Comparison of ENCODE assay signal across 18 mouse cellular contexts in the genomic region with DNA sequence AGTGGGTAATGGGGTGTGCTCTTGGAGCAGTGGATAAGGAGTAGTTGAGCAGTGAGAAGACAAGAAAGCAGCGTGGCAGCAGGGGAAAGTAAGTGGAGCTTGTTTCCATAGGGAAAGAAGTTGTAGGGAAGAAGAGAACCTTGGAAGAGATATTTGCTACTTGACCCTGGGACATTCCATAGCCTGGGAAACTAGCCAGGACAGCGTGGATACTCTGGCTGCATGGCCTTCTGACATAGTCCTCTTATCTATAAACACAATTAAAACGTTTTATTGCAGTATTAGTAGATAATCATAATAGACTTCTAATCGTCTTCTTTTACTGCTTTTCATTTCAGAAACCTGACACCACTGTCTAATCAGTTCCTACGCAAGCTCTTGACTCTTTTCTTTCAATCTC.
DNase-seq lines count a peak whose midpoint lies in the region; ATAC-seq and TF ChIP-seq lines count a peak whose summit lies in the region.
"Had no signal": no experiment of that assay in that cellular context is flagged by ENCODE, and none has a peak within 500 bp of the region (broad histone marks: within the 10 kb centered on the region; RNA-seq: fewer than 3 reads in every experiment).

No protein-coding gene starts in this region.

- no peaks in the 10 kb centered on the region for H3K27me3 ChIP-seq in heart, embryonic 16.5 days (ENCODE audit: control insufficient read depth, insufficient read depth, low read length)
- H3K27me3 ChIP-seq in lung, embryonic 14.5 days (ENCODE audit: insufficient read depth, low read length), result no peaks in the 10 kb centered on the region
- no peaks in the 10 kb centered on the region for H3K27me3 ChIP-seq in lung, postnatal 0 days (replicated peaks; ENCODE audit: insufficient read depth, low read length)
- H3K27me3 ChIP-seq in embryonic facial prominence, embryonic 10.5 days (replicated peaks; ENCODE audit: low read depth, poor library complexity, severe bottlenecking), result no peaks in the 10 kb centered on the region
- H3K27me3 ChIP-seq: forebrain, embryonic 15.5 days; hindbrain, embryonic 12.5 days; limb, embryonic 13.5 days; neural tube, embryonic 13.5 days had no signal

- no peak; the same call in 1 of the 2 replicates for ATAC-seq in heart, embryonic 16.5 days (replicated peaks; ENCODE audit: extremely low read depth, insufficient read depth, low FRiP score)
- ATAC-seq in lung, embryonic 14.5 days (ENCODE audit: insufficient read depth), result peak; percentile 79
- no peak for ATAC-seq in lung, postnatal 0 days
- ATAC-seq: activated CD4-positive, CD25-positive, alpha-beta regulatory T cell, adult 4 months; forebrain, embryonic 15.5 days; Patski had no signal

- H3K9ac ChIP-seq in heart, embryonic 16.5 days (ENCODE audit: low read length), result no peak overlapping the region
- no peak overlapping the region for H3K9ac ChIP-seq in lung, embryonic 14.5 days
- no peak overlapping the region for H3K9ac ChIP-seq in lung, postnatal 0 days (replicated peaks; ENCODE audit: low read depth)
- H3K9ac ChIP-seq: forebrain, embryonic 15.5 days; hindbrain, embryonic 12.5 days; limb, embryonic 13.5 days; neural tube, embryonic 13.5 days had no signal

- no peak overlapping the region for H3K4me3 ChIP-seq in heart, embryonic 16.5 days (ENCODE audit: low read length)
- H3K4me3 ChIP-seq in lung, embryonic 14.5 days (ENCODE audit: low read depth, low read length), result no peak overlapping the region
- no peak overlapping the region for H3K4me3 ChIP-seq in lung, postnatal 0 days (ENCODE audit: low read depth, low read length)
- H3K4me3 ChIP-seq in embryonic facial prominence, embryonic 10.5 days, result no peak overlapping the region
- H3K4me3 ChIP-seq: erythroblast, embryonic 14.5 days; forebrain, embryonic 15.5 days; hindbrain, embryonic 12.5 days; limb, embryonic 13.5 days; midbrain, embryonic 10.5 days; neural tube, embryonic 13.5 days had no signal

- H3K27ac ChIP-seq in heart, embryonic 16.5 days (ENCODE audit: low read length), result no peak overlapping the region
- no peak overlapping the region for H3K27ac ChIP-seq in lung, embryonic 14.5 days (ENCODE audit: low read depth)
- H3K27ac ChIP-seq in lung, postnatal 0 days (ENCODE audit: low read length), result no peak overlapping the region
- no peak overlapping the region for H3K27ac ChIP-seq in embryonic facial prominence, embryonic 10.5 days (replicated peaks)
- H3K27ac ChIP-seq: forebrain, embryonic 15.5 days; hindbrain, embryonic 12.5 days; limb, embryonic 13.5 days; midbrain, embryonic 10.5 days; neural tube, embryonic 13.5 days had no signal

- H3K9me3 ChIP-seq in heart, embryonic 16.5 days (replicated peaks; ENCODE audit: control insufficient read depth, low read length), result no peaks in the 10 kb centered on the region
- no peaks in the 10 kb centered on the region for H3K9me3 ChIP-seq in lung, embryonic 14.5 days (ENCODE audit: low read depth, low read length)
- no peaks in the 10 kb centered on the region for H3K9me3 ChIP-seq in lung, postnatal 0 days (ENCODE audit: low read length)
- no peaks in the 10 kb centered on the region for H3K9me3 ChIP-seq in embryonic facial prominence, embryonic 10.5 days
- H3K9me3 ChIP-seq: forebrain, embryonic 15.5 days; hindbrain, embryonic 12.5 days; limb, embryonic 13.5 days; midbrain, embryonic 10.5 days; neural tube, embryonic 13.5 days had no signal

- WGBS in heart, embryonic 16.5 days, result 30% methylated on average over 5 of the region's 5 CpGs
- WGBS in lung, embryonic 14.5 days, result 26% methylated on average over 5 of the region's 5 CpGs
- WGBS in lung, postnatal 0 days, result 33% methylated on average over 5 of the region's 5 CpGs
- WGBS in embryonic facial prominence, embryonic 10.5 days, result 55% methylated on average over 5 of the region's 5 CpGs

- no peak for TF ChIP-seq EP300 in lung, postnatal 0 days (IDR thresholded peaks at IDR 0.05)

- TF ChIP-seq CTCF in lung, embryonic 14.5 days (IDR thresholded peaks at IDR 0.05; ENCODE audit: low read depth), result no peak
- TF ChIP-seq CTCF in lung, postnatal 0 days (IDR thresholded peaks at IDR 0.05), result no peak

- no peaks in the 10 kb centered on the region for H3K36me3 ChIP-seq in heart, embryonic 16.5 days (ENCODE audit: control insufficient read depth, insufficient read depth)
- no peaks in the 10 kb centered on the region for H3K36me3 ChIP-seq in lung, embryonic 14.5 days (ENCODE audit: insufficient read depth)
- H3K36me3 ChIP-seq in lung, postnatal 0 days (ENCODE audit: insufficient read depth, low read length), result no peaks in the 10 kb centered on the region
- no peaks in the 10 kb centered on the region for H3K36me3 ChIP-seq in embryonic facial prominence, embryonic 10.5 days (replicated peaks)
- H3K36me3 ChIP-seq: forebrain, embryonic 15.5 days; hindbrain, embryonic 12.5 days; limb, embryonic 13.5 days; midbrain, embryonic 10.5 days; neural tube, embryonic 13.5 days had no signal

- H3K4me1 ChIP-seq in heart, embryonic 16.5 days (ENCODE audit: control insufficient read depth, insufficient read depth, low read length), result no peaks in the 10 kb centered on the region
- no peaks in the 10 kb centered on the region for H3K4me1 ChIP-seq in lung, embryonic 14.5 days (ENCODE audit: insufficient read depth)
- no peaks in the 10 kb centered on the region for H3K4me1 ChIP-seq in lung, postnatal 0 days (ENCODE audit: insufficient read depth, low read depth, low read length)
- no peaks in the 10 kb centered on the region for H3K4me1 ChIP-seq in embryonic facial prominence, embryonic 10.5 days
- H3K4me1 ChIP-seq: forebrain, embryonic 15.5 days; hindbrain, embryonic 12.5 days; limb, embryonic 13.5 days; midbrain, embryonic 10.5 days; neural tube, embryonic 13.5 days had no signal

- H3K4me2 ChIP-seq in heart, embryonic 16.5 days (ENCODE audit: low read depth, low read length), result peak overlapping the region; percentile 21; the same call in 1 of the 2 replicates
- no peak overlapping the region for H3K4me2 ChIP-seq in lung, embryonic 14.5 days
- H3K4me2 ChIP-seq in lung, postnatal 0 days (replicated peaks; ENCODE audit: low read depth, low read length), result no peak overlapping the region
- H3K4me2 ChIP-seq: forebrain, embryonic 15.5 days; hindbrain, embryonic 12.5 days; limb, embryonic 13.5 days; neural tube, embryonic 13.5 days had no signal

- DNase-seq in heart, adult 8-10 months (ENCODE audit: low spot score), result no peak
- peak; percentile 67 for DNase-seq in lung, embryonic 14.5 days
- DNase-seq in lung, postnatal 0 days (ENCODE audit: low spot score), result no peak
- peak; percentile 22 for DNase-seq in adrenal gland, postnatal 10 days
- peak; percentile 14 to 19 for DNase-seq in adrenal gland, postnatal 36 days
- DNase-seq in embryonic facial prominence, embryonic 10.5 days (ENCODE audit: low spot score), result no peak
- DNase-seq: cerebellum, adult 18-20 months; retina, postnatal 1 day; thymus, adult 18-20 months had no signal

Comparison
In these comparisons a context has a peak if more than half of its experiments do, and no peak if none do; other contexts are left out.
1. DNase-seq: peak in lung, embryonic 14.5 days (single experiment), adrenal gland, postnatal 10 days (single experiment) and adrenal gland, postnatal 36 days (2 of 2); none in heart, adult 8-10 months (single experiment), lung, postnatal 0 days (single experiment) and embryonic facial prominence, embryonic 10.5 days (single experiment).